Mouse (Mus musculus) liver, embryonic 12.5 days (tissue): ENCODE data around the gene Tut4. TPM values are rescaled to one million over a fixed set of nuclear protein-coding genes. Genes with fewer than 3 reads are reported as not detected.

Experiments used
- ATAC-seq: fragments of 200-750 bp; cut with Nextera tagmentation; 2 replicates; pipeline ENCODE4 v1.8.0; 2017; ENCODE audit warnings: moderate number of reproducible peaks, mild to moderate bottlenecking, moderate library complexity
- H3K27ac ChIP-seq: fragments of 300-500 bp; sonication (generic); 2 replicates; pipeline ENCODE4 v1.5.1; 2016; ENCODE audit warnings: mild to moderate bottlenecking
- H3K27me3 ChIP-seq: fragments of 300-500 bp; sonication (generic); replicated peaks from 2 replicates; pipeline ENCODE4 v1.6.1; 2016; ENCODE audit warnings: mild to moderate bottlenecking, moderate library complexity
- H3K36me3 ChIP-seq: fragments of 300-500 bp; sonication (generic); 2 replicates; pipeline ENCODE4 v1.6.1; 2016; ENCODE audit warnings: mild to moderate bottlenecking, moderate library complexity
- H3K4me1 ChIP-seq: fragments of 300-500 bp; sonication (generic); 2 replicates; pipeline ENCODE4 v1.6.1; 2016
- H3K4me2 ChIP-seq: fragments of 300-500 bp; sonication (generic); 2 replicates; pipeline ENCODE4 v1.6.1; 2016; ENCODE audit warnings: mild to moderate bottlenecking, moderate library complexity
- H3K4me3 ChIP-seq: fragments of 300-500 bp; sonication (generic); 2 replicates; pipeline ENCODE4 v1.5.1; 2016; ENCODE audit warnings: mild to moderate bottlenecking, moderate library complexity
- H3K9ac ChIP-seq: fragments of 300-500 bp; sonication (generic); 2 replicates; pipeline ENCODE4 v1.6.1; 2016; ENCODE audit warnings: mild to moderate bottlenecking, moderate library complexity
- H3K9me3 ChIP-seq: fragments of 300-500 bp; sonication (generic); replicated peaks from 2 replicates; pipeline ENCODE4 v1.6.1; 2016; ENCODE audit warnings: mild to moderate bottlenecking, moderate library complexity
- WGBS: fragments of 180-500 bp; shearing (Covaris S2); methylation state at CpG from one replicate; pipeline ENCODE4 v1.1.7; 2016; ENCODE audit not compliant: insufficient replicate concordance; 5-methylcytosine and 5-hydroxymethylcytosine counted together
- polyA plus RNA-seq: library from polyadenylated mRNA; unstranded; fragments of >200 nt; fragmentation: Nextera tagmentation; extraction: Ambion mirVana; gene quantifications from 2 replicates; pipeline ENCODE4 v1.2.1, GENCODE M21; 2016

Tut4 gene
- polyA plus RNA-seq, 1 experiment from 2014 or later: 25.2 TPM

DNA sequence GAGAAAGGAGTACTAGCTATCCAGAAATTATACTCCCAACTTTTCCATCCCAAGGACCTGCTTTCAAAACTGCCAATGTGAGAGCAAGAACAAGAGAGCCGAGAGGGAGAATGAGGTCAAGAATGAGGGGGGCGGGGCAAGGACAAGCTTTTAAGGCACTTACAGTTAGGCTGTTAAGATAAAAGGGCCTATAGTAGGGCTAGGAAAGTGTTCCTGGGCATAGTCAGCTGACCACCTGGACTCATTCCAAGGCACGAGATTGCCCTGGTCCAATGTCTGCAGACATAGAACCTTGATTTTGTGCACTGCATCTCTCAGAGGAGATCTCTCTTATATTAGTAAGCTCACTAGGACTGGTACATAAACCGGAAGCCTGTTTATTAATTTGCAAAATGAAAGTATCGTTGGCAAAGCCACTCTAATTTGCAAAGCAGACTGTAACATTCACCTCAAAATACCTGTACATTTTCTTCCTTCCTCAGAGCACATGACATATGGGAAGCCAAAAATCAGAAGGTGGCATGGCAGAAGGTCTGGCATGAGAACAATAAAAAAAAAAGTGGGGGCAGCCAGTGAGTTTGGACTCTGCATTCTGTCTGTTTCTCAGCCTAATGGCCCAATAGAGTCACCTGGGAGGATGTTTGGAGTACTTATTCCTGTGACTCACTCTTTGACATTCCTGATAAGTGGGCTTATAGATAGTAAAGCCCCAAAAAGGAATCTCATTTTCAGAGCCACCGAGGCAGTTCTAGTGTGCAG is 21.0 kb upstream of the Tut4 start:
- WGBS: 56% methylated on average over 6 of the region's 6 CpGs
- H3K9ac ChIP-seq: no peak overlapping the region
- peaks cover 10% of the 10 kb centered on the region; the same call in 1 of the 2 replicates for H3K27me3 ChIP-seq
- no peak overlapping the region for H3K4me3 ChIP-seq
- 0 out of 2 replicates have a peak, but pooled peaks cover 12% of the 10 kb centered on the region for H3K4me1 ChIP-seq
- H3K4me2 ChIP-seq: no peak overlapping the region
- no peaks in the 10 kb centered on the region for H3K36me3 ChIP-seq
- ATAC-seq: no peak
- no peaks in the 10 kb centered on the region for H3K9me3 ChIP-seq
- no peak overlapping the region for H3K27ac ChIP-seq

DNA sequence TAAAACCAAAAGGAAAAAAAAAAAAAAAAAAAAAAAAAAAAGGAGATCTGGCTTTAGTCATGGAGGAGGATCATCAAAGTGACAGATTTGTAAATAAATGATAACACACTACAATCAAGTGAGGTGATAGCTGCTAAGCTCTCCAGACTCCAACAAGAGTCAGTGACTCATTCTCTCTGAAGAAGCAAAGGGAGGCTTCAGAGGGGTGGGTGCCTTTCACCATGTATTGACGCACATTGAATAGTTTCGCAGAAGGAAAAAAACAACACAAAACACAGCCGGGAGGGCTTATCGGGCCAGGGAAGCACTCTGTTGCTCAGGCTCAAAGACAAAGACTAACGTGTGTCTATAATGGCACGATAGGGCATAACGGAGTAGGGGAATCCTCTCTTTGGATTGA is 11.1 kb upstream of the Tut4 start:
- ATAC-seq: no peak
- H3K4me2 ChIP-seq: no peak overlapping the region
- 51% methylated on average over 7 of the region's 7 CpGs for WGBS
- H3K27ac ChIP-seq: no peak overlapping the region
- no peak overlapping the region for H3K4me3 ChIP-seq
- no peaks in the 10 kb centered on the region for H3K9me3 ChIP-seq
- no peak overlapping the region for H3K9ac ChIP-seq
- H3K27me3 ChIP-seq: peaks cover 17% of the 10 kb centered on the region; the same call in 1 of the 2 replicates
- no peaks in the 10 kb centered on the region for H3K36me3 ChIP-seq
- no peaks in the 10 kb centered on the region for H3K4me1 ChIP-seq

DNA sequence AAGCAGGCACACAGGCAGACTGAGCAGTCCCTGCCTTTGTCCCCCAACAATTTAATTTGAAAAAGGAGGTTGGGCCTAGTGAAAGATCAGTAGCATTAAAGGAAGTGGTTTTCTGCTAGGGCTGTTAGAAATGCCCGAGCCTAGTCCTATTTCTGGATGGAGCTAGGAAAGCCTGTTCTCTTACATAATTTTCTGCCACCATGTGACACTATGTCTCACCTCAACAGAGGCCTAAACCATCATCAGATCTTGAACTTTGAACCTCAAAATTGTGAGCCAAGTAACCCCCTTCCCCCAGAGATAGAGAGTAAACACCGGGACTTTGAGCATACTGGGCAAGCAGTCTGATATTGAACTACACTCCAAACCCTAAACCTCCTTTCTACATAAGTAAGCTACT is 3.2 kb upstream of the Tut4 start:
- no peak overlapping the region for H3K4me3 ChIP-seq
- ATAC-seq: no peak
- no peaks in the 10 kb centered on the region for H3K27me3 ChIP-seq
- H3K9me3 ChIP-seq: no peaks in the 10 kb centered on the region
- WGBS: 44% methylated on average over 2 of the region's 2 CpGs
- H3K4me2 ChIP-seq: no peak overlapping the region
- no peaks in the 10 kb centered on the region for H3K36me3 ChIP-seq
- no peak overlapping the region for H3K27ac ChIP-seq
- H3K4me1 ChIP-seq: peaks cover 28% of the 10 kb centered on the region
- H3K9ac ChIP-seq: no peak overlapping the region

DNA sequence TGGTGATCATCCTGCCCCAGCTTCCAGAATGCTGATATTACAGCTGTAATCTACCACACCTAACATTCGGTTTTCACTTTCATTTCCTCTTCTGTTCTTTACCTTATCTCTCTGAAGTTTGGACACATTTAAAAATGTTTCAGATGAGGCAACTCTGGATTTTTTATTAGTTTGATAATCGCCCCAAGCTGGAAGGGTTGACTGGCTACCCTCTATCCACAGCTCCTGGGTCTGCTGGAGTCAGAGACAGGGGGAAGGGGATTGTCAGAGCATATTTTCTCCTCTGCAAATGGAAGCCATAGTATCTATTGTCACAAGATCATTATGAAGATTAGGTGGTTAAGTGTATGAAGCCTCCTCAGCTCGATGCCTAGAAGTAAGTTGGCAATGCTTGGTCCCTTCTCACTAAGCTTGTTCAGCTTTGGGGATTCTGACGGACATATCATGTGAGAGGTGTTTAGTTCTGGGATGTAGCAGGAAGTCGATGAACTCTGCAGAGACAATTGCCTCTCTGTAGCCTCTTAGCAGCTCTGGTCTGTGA is 955 bp upstream of the Tut4 start:
- Histone ChIP-seq H3K4me1 (peaks cover 33% of the 10 kb centered on the region), H3K36me3 (0 out of 2 replicates have a peak, but pooled peaks cover 7% of the 10 kb centered on the region), H3K9me3 (no peaks in the 10 kb centered on the region), H3K27me3 (no peaks in the 10 kb centered on the region), H3K27ac (peak overlapping the region; percentile 92), H3K4me2 (peak overlapping the region; percentile 96), H3K4me3 (peak overlapping the region; percentile 97), H3K9ac (peak overlapping the region; percentile 96)
- WGBS: 16% methylated on average over 5 of the region's 5 CpGs
- no peak for ATAC-seq

DNA sequence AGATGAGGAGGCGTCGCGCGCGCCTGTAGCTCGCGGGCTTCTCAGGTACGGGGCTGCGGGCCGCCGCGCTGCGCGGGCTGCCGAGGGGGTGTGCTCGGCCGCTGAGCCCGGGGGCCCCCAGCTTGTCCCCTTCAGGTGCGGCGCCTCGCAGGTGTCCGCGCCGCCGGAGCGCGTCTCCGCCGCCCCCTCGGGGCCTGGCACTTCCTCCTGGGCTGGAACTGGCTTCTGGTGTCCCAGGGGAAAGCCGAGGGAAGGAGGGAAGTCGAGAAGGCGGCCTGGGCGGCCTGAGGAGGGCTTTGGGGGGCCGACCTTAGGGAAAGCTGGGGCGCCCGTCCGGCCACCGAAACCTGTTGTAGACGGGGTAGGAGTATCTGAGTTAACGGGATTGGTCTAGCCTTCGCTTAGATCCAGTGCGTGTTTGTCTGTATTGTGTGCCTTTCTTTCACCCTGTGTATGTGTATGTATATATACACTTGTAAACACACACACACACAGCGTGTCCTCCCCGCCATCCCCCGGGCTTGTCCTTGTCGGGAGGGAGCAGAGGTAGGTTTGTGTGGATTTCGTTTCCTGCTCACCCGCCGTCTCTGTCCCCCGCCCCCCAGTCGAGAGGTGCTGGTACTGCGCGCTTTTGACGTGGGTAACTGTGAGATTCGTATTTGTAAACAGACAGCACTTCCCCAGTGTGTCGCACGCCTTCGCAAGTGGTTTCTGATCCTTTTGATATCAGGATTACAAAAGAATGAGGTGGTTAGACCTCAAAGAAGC is 1.1 kb downstream of the Tut4 start:
- 3% methylated on average over 59 of the region's 59 CpGs for WGBS
- peak overlapping the region; percentile 97 for H3K4me3 ChIP-seq
- peak; percentile 69 for ATAC-seq
- peak overlapping the region; percentile 96 for H3K4me2 ChIP-seq
- 0 out of 2 replicates have a peak, but pooled peaks cover 7% of the 10 kb centered on the region for H3K36me3 ChIP-seq
- no peaks in the 10 kb centered on the region for H3K9me3 ChIP-seq
- H3K4me1 ChIP-seq: peaks cover 33% of the 10 kb centered on the region
- H3K27me3 ChIP-seq: no peaks in the 10 kb centered on the region
- H3K27ac ChIP-seq: peak overlapping the region; percentile 92
- H3K9ac ChIP-seq: peak overlapping the region; percentile 96

DNA sequence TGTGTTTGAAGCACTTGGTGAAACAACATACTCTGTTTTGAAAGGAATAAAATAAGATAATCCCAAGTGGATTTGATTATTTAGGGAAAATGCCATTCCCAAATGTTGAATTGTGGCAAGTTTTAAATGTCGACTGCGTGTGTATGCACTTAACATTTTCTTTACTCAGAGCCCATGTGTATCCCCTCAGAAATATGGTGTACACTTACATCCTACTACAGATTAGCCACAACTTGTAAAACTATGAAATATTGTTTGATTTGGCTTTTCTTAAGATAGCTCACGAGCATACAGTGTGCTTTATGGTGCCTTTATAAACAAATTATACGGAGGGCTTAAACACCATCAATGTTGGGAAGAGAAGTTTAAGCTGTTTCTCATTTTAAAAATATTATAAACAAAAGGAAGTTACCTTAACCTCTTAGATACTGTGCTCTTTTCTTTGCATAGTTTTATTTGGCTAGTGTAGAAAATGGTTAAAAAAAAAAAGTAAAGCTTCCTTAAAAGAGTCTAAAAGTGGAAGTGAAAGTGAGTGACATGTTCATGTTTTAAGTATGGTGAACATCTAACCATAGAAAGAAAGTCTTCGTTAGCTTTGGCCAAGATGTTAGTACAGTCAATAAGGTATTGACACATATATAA is 2.2 kb downstream of the Tut4 start:
- Histone ChIP-seq H3K4me1 (peaks cover 26% of the 10 kb centered on the region), H3K9me3 (no peaks in the 10 kb centered on the region), H3K27me3 (no peaks in the 10 kb centered on the region), H3K36me3 (peaks cover 13% of the 10 kb centered on the region; the same call in 1 of the 2 replicates), H3K4me3 (peak overlapping the region; percentile 97), H3K4me2 (peak overlapping the region; percentile 96), H3K9ac (peak overlapping the region; percentile 96), H3K27ac (no peak overlapping the region)
- WGBS: 59% methylated on average over 5 of the region's 5 CpGs
- ATAC-seq: no peak

DNA sequence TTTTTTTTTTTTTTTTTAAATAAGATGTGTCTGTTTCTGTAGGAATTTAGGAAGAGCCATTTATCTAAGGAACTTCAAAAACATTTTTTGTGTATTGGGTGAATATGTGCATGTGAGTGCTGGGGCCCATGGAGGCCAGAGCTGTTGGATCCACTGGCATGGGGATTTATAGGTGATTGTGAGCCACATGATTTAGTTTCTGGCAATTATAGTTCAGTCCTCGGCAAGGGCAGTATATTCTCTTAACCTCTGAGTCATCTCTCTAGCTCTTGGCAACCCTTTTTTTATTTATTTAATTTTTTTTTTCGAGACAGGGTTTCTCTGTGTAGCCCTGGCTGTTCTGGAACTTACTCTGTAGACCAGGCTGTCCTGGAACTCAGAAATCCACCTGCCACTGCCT is 14.4 kb downstream of the Tut4 start:
- WGBS: 62% methylated on average over 2 of the region's 2 CpGs
- 0 out of 2 replicates have a peak, but pooled peaks cover 8% of the 10 kb centered on the region for H3K4me1 ChIP-seq
- no peak for ATAC-seq

DNA sequence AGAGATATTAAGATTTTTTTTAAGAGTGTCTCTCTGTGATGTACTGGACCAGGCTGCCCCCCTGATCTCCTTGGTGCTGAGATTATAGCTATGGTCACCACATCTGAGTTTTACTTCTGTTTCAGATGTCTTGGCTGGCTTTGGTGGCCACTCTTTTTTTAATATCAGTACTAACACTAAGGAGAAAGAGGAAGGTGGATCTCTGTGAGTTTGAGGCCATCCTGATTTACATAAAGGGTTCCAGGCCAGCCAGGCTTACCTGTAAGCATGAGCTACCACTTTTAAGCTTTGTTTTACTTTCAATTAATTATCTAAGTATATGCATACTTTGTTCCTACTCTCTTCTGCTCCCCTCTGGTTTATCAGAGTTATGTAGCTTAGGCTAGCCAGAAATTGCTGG is 23.6 kb downstream of the Tut4 start:
- no peak for ATAC-seq
- H3K36me3 ChIP-seq: peaks cover 43% of the 10 kb centered on the region
- no peak overlapping the region for H3K4me3 ChIP-seq
- no peak overlapping the region for H3K27ac ChIP-seq
- no peak overlapping the region for H3K4me2 ChIP-seq
- H3K27me3 ChIP-seq: no peaks in the 10 kb centered on the region
- H3K9ac ChIP-seq: no peak overlapping the region
- H3K4me1 ChIP-seq: no peaks in the 10 kb centered on the region
- no peaks in the 10 kb centered on the region for H3K9me3 ChIP-seq

More for the DNA sequence above, 14.4 kb downstream of the Tut4 start:
- Histone ChIP-seq H3K9ac (no peak overlapping the region), H3K27ac (no peak overlapping the region), H3K4me2 (no peak overlapping the region), H3K36me3 (peaks cover 5% of the 10 kb centered on the region; the same call in 1 of the 2 replicates), H3K27me3 (no peaks in the 10 kb centered on the region), H3K9me3 (no peaks in the 10 kb centered on the region), H3K4me3 (no peak overlapping the region)

DNA sequence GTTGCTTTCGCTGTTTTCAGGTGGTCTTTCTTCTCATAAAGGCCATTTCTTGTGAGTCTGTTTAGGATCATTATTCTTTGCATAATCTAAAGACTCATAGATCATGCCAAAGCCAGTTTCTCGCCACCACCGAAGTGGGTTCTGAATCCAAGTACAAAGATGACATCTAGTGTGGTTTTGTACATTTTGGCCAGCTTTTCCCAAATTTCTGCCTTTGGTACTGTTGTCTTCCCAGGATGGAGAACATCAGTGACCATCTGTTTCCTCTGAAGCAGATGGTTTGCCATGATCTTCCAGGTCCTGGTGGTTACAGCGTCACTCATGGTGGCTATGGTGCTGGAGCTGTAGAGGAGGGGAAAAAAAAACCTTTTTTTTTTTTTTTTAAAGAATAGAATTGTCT is 25.0 kb downstream of the Tut4 start:
- Histone ChIP-seq H3K4me3 (no peak overlapping the region), H3K9ac (no peak overlapping the region), H3K27ac (no peak overlapping the region), H3K4me2 (no peak overlapping the region), H3K9me3 (no peaks in the 10 kb centered on the region), H3K27me3 (no peaks in the 10 kb centered on the region), H3K4me1 (no peaks in the 10 kb centered on the region), H3K36me3 (peaks cover 47% of the 10 kb centered on the region)
- no peak for ATAC-seq
- WGBS: 81% methylated on average over 4 of the region's 4 CpGs

DNA sequence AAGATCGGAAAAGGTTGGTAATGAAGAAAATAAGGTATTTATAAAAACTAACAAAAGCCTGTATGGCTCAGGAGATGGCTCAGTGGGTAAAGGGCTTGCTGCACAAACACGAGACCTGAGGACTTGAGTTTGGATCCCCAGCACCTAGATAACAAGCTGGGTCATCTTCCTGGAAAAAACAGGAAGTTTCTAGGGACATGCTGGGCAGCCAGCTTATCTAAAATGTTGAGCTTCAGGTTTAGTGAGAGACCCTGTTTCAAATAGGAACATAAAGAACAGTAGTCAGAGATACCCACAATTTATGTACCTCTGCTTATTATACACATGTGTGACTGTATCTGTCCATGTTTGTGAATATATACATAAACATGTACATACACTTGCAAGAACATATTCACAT is 43.8 kb downstream of the Tut4 start:
- no peak for ATAC-seq
- Histone ChIP-seq H3K9me3 (no peaks in the 10 kb centered on the region), H3K4me1 (no peaks in the 10 kb centered on the region), H3K9ac (no peak overlapping the region), H3K4me2 (no peak overlapping the region), H3K27me3 (no peaks in the 10 kb centered on the region), H3K36me3 (peaks cover 55% of the 10 kb centered on the region), H3K27ac (no peak overlapping the region), H3K4me3 (no peak overlapping the region)
- 63% methylated on average over 2 of the region's 2 CpGs for WGBS

DNA sequence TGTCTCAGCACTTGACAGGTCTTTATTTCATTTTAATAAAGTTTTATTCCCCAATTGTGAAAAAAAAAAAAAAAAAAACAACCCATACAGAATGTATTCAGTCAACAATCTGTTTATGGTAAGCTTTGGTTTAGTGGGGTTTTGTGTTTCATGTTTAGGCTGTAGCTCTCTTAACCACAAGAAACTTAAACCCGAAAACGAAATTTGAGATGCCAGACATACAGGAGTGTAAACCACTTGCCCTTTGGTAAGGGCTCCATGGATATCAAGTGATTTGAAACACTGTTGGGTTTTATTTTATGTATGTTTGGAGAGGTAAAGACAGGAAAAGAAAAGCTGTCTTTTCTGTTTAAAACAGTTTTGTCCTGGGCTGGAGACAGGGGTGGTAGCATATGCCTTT is 80.5 kb downstream of the Tut4 start:
- no peak overlapping the region for H3K9ac ChIP-seq
- H3K9me3 ChIP-seq: no peaks in the 10 kb centered on the region
- ATAC-seq: no peak
- H3K36me3 ChIP-seq: peaks cover 19% of the 10 kb centered on the region
- H3K27ac ChIP-seq: no peak overlapping the region
- WGBS: 83% methylated on average over 2 of the region's 2 CpGs
- H3K4me2 ChIP-seq: no peak overlapping the region
- no peaks in the 10 kb centered on the region for H3K4me1 ChIP-seq
- H3K27me3 ChIP-seq: no peaks in the 10 kb centered on the region
- H3K4me3 ChIP-seq: no peak overlapping the region

DNA sequence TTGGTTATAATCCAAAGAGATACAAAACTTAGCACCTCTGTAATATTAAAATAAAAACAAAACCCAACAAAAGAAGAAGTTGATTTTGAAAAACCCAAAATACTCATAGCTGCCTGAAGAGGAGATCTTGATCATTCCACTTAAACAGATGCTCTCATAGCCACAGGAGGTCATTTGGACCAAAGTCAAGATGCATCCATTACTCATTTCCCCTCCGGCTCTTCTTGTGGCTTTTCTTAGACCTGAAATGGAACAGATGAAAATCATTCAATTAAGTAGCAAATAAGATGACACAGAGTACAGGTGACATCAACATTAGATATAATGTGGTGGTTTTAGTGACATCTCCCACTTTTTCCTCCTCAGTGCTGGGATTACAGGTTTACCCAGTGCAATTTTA is 105.8 kb downstream of the Tut4 start:
- no peak for ATAC-seq
- Histone ChIP-seq H3K27me3 (no peaks in the 10 kb centered on the region), H3K4me2 (no peak overlapping the region), H3K9ac (no peak overlapping the region), H3K4me3 (no peak overlapping the region), H3K36me3 (peaks cover 95% of the 10 kb centered on the region), H3K4me1 (no peaks in the 10 kb centered on the region), H3K27ac (no peak overlapping the region), H3K9me3 (no peaks in the 10 kb centered on the region)
- 89% methylated on average over 1 of the region's 1 CpGs for WGBS
